Mouse (Mus musculus) forebrain, embryonic 15.5 days (tissue): ENCODE data around the gene Marveld2. TPM values are rescaled to one million over a fixed set of nuclear protein-coding genes. Genes with fewer than 3 reads are reported as not detected.

Source experiments
- ATAC-seq: fragments of 200-750 bp; cut with Nextera tagmentation; replicated peaks from 2 replicates; pipeline ENCODE4 v1.8.0; 2017; ENCODE audit warnings: mild to moderate bottlenecking, moderate TSS enrichment, moderate library complexity
- H3K27ac ChIP-seq: fragments of 300-500 bp; sonication (generic); replicated peaks from 2 replicates; pipeline ENCODE4 v1.5.1; 2015; ENCODE audit warnings: mild to moderate bottlenecking, inconsistent platforms
- H3K27me3 ChIP-seq: fragments of 300-500 bp; sonication (generic); 2 replicates; pipeline ENCODE4 v1.6.1; 2015; ENCODE audit warnings: inconsistent platforms
- H3K36me3 ChIP-seq: fragments of 300-500 bp; sonication (generic); 2 replicates; pipeline ENCODE4 v1.6.1; 2015; ENCODE audit warnings: mild to moderate bottlenecking, inconsistent platforms
- H3K4me1 ChIP-seq: fragments of 300-500 bp; sonication (generic); 2 replicates; pipeline ENCODE4 v1.6.1; 2015; ENCODE audit warnings: inconsistent platforms
- H3K4me2 ChIP-seq: fragments of 300-500 bp; sonication (generic); replicated peaks from 2 replicates; pipeline ENCODE4 v1.6.1; 2015; ENCODE audit warnings: mild to moderate bottlenecking, inconsistent platforms
- H3K4me3 ChIP-seq: fragments of 300-500 bp; sonication (generic); 2 replicates; pipeline ENCODE4 v1.5.1; 2015; ENCODE audit warnings: mild to moderate bottlenecking, inconsistent platforms
- H3K9ac ChIP-seq: fragments of 300-500 bp; sonication (generic); replicated peaks from 2 replicates; pipeline ENCODE4 v1.6.1; 2015; ENCODE audit warnings: mild to moderate bottlenecking, inconsistent platforms
- H3K9me3 ChIP-seq: fragments of 300-500 bp; sonication (generic); 2 replicates; pipeline ENCODE4 v1.6.1; 2016; ENCODE audit warnings: inconsistent platforms
- WGBS: fragments of 180-500 bp; shearing (Covaris S2); methylation state at CpG from one replicate; pipeline ENCODE4 v1.1.7; 2015; ENCODE audit warnings: mixed read lengths; 5-methylcytosine and 5-hydroxymethylcytosine counted together
- polyA plus RNA-seq: library from polyadenylated mRNA; unstranded; fragments of >200 nt; fragmentation: Nextera tagmentation; extraction: Ambion mirVana; gene quantifications from 2 replicates; pipeline ENCODE4 v1.2.1, GENCODE M21; 2015

Gene Marveld2
- polyA plus RNA-seq, 1 experiment from 2014 or later: 1.4 TPM

GRCm38 (mm10) chr13:100594838-100595551 lies 21.8 kb downstream of the Marveld2 start:
- Histone ChIP-seq H3K4me2 (no peak overlapping the region), H3K4me1 (no peaks in the 10 kb centered on the region), H3K9me3 (no peaks in the 10 kb centered on the region), H3K27me3 (no peaks in the 10 kb centered on the region), H3K27ac (no peak overlapping the region), H3K36me3 (no peaks in the 10 kb centered on the region), H3K9ac (no peak overlapping the region), H3K4me3 (no peak overlapping the region)
- WGBS: 72% methylated on average over 5 of the region's 5 CpGs
- no peak for ATAC-seq

GRCm38 (mm10) chr13:100594041-100594792 lies 22.6 kb downstream of the Marveld2 start:
- WGBS: 49% methylated on average over 12 of the region's 17 CpGs
- ATAC-seq: peak; percentile 81
- H3K27me3 ChIP-seq: no peaks in the 10 kb centered on the region
- H3K9me3 ChIP-seq: no peaks in the 10 kb centered on the region
- H3K27ac ChIP-seq: peak overlapping the region; percentile 72
- H3K4me2 ChIP-seq: peak overlapping the region; percentile 14; the same call in 1 of the 2 replicates
- no peaks in the 10 kb centered on the region for H3K4me1 ChIP-seq
- H3K36me3 ChIP-seq: no peaks in the 10 kb centered on the region
- peak overlapping the region; percentile 11; the same call in 1 of the 2 replicates for H3K4me3 ChIP-seq
- H3K9ac ChIP-seq: no peak overlapping the region

GRCm38 (mm10) chr13:100588646-100589045 lies 28.1 kb downstream of the Marveld2 start:
- no peak overlapping the region for H3K9ac ChIP-seq
- no peaks in the 10 kb centered on the region for H3K36me3 ChIP-seq
- H3K4me3 ChIP-seq: no peak overlapping the region
- 0 out of 2 replicates have a peak, but pooled peaks have one; percentile 32 for ATAC-seq
- no peak overlapping the region for H3K27ac ChIP-seq
- no peaks in the 10 kb centered on the region for H3K9me3 ChIP-seq
- 88% methylated on average over 12 of the region's 12 CpGs for WGBS
- H3K4me1 ChIP-seq: no peaks in the 10 kb centered on the region
- H3K4me2 ChIP-seq: no peak overlapping the region; the same call in 1 of the 2 replicates
- H3K27me3 ChIP-seq: no peaks in the 10 kb centered on the region

GRCm38 (mm10) chr13:100582144-100582543 lies 34.6 kb downstream of the Marveld2 start:
- no peaks in the 10 kb centered on the region for H3K27me3 ChIP-seq
- ATAC-seq: no peak
- H3K4me2 ChIP-seq: no peak overlapping the region
- H3K4me1 ChIP-seq: no peaks in the 10 kb centered on the region
- WGBS: 50% methylated on average over 6 of the region's 6 CpGs
- H3K9ac ChIP-seq: no peak overlapping the region
- H3K4me3 ChIP-seq: no peak overlapping the region
- no peaks in the 10 kb centered on the region for H3K36me3 ChIP-seq
- no peaks in the 10 kb centered on the region for H3K9me3 ChIP-seq
- no peak overlapping the region for H3K27ac ChIP-seq

- Histone ChIP-seq H3K9ac (no peak overlapping the region), H3K4me2 (no peak overlapping the region), H3K27ac (no peak overlapping the region), H3K27me3 (no peaks in the 10 kb centered on the region), H3K4me1 (no peaks in the 10 kb centered on the region), H3K4me3 (no peak overlapping the region), H3K36me3 (no peaks in the 10 kb centered on the region), H3K9me3 (no peaks in the 10 kb centered on the region)
- no peak for ATAC-seq
- WGBS: 39% methylated on average over 3 of the region's 3 CpGs
These were observed 35.1 kb downstream of the Marveld2 start for GRCm38 (mm10) chr13:100581701-100582100.

GRCm38 (mm10) chr13:100579951-100580350 lies 36.8 kb downstream of the Marveld2 start:
- no peak for ATAC-seq
- H3K9me3 ChIP-seq: no peaks in the 10 kb centered on the region
- H3K9ac ChIP-seq: no peak overlapping the region
- no peaks in the 10 kb centered on the region for H3K36me3 ChIP-seq
- H3K4me2 ChIP-seq: no peak overlapping the region
- H3K27ac ChIP-seq: no peak overlapping the region
- no peaks in the 10 kb centered on the region for H3K4me1 ChIP-seq
- no peaks in the 10 kb centered on the region for H3K27me3 ChIP-seq
- H3K4me3 ChIP-seq: no peak overlapping the region

- ATAC-seq: no peak
- no peak overlapping the region for H3K27ac ChIP-seq
- no peak overlapping the region for H3K9ac ChIP-seq
- H3K36me3 ChIP-seq: no peaks in the 10 kb centered on the region
- no peaks in the 10 kb centered on the region for H3K4me1 ChIP-seq
- no peaks in the 10 kb centered on the region for H3K9me3 ChIP-seq
- H3K4me2 ChIP-seq: no peak overlapping the region
- no peaks in the 10 kb centered on the region for H3K27me3 ChIP-seq
- WGBS: 55% methylated on average over 3 of the region's 3 CpGs
- H3K4me3 ChIP-seq: no peak overlapping the region
These were observed 37.6 kb downstream of the Marveld2 start for GRCm38 (mm10) chr13:100579220-100579619.

GRCm38 (mm10) chr13:100575950-100576349 lies 40.8 kb downstream of the Marveld2 start:
- Histone ChIP-seq H3K9me3 (no peaks in the 10 kb centered on the region), H3K4me3 (no peak overlapping the region), H3K27ac (no peak overlapping the region), H3K9ac (no peak overlapping the region), H3K36me3 (no peaks in the 10 kb centered on the region), H3K4me2 (no peak overlapping the region), H3K4me1 (no peaks in the 10 kb centered on the region), H3K27me3 (no peaks in the 10 kb centered on the region)
- 84% methylated on average over 2 of the region's 2 CpGs for WGBS
- ATAC-seq: no peak

GRCm38 (mm10) chr13:100570713-100571112 lies 46.1 kb downstream of the Marveld2 start:
- WGBS: 82% methylated on average over 2 of the region's 2 CpGs
- Histone ChIP-seq H3K9me3 (no peaks in the 10 kb centered on the region), H3K36me3 (no peaks in the 10 kb centered on the region), H3K27me3 (no peaks in the 10 kb centered on the region), H3K4me1 (no peaks in the 10 kb centered on the region), H3K4me3 (no peak overlapping the region), H3K27ac (no peak overlapping the region), H3K4me2 (no peak overlapping the region), H3K9ac (no peak overlapping the region)
- ATAC-seq: no peak

GRCm38 (mm10) chr13:100568359-100568758 lies 48.4 kb downstream of the Marveld2 start:
- WGBS: 100% methylated on average over 1 of the region's 1 CpGs
- Histone ChIP-seq H3K27ac (no peak overlapping the region), H3K4me2 (no peak overlapping the region), H3K36me3 (no peaks in the 10 kb centered on the region), H3K4me1 (no peaks in the 10 kb centered on the region), H3K9ac (no peak overlapping the region), H3K4me3 (no peak overlapping the region), H3K9me3 (no peaks in the 10 kb centered on the region), H3K27me3 (no peaks in the 10 kb centered on the region)
- no peak for ATAC-seq

GRCm38 (mm10) chr13:100559449-100559848 lies 57.3 kb downstream of the Marveld2 start:
- Histone ChIP-seq H3K9me3 (no peaks in the 10 kb centered on the region), H3K27me3 (no peaks in the 10 kb centered on the region), H3K36me3 (no peaks in the 10 kb centered on the region), H3K4me3 (no peak overlapping the region), H3K4me1 (no peaks in the 10 kb centered on the region), H3K9ac (no peak overlapping the region), H3K27ac (no peak overlapping the region), H3K4me2 (no peak overlapping the region)
- no peak for ATAC-seq
- WGBS: 83% methylated on average over 9 of the region's 9 CpGs

GRCm38 (mm10) chr13:100557011-100557410 lies 59.8 kb downstream of the Marveld2 start:
- ATAC-seq: no peak
- Histone ChIP-seq H3K27ac (no peak overlapping the region), H3K27me3 (peaks cover 20% of the 10 kb centered on the region), H3K9ac (no peak overlapping the region), H3K9me3 (no peaks in the 10 kb centered on the region), H3K36me3 (no peaks in the 10 kb centered on the region), H3K4me1 (peaks cover 12% of the 10 kb centered on the region), H3K4me3 (no peak overlapping the region), H3K4me2 (no peak overlapping the region)
- 70% methylated on average over 4 of the region's 4 CpGs for WGBS
